Mouse (Mus musculus): ENCODE measurements around the gene Lgals12.

Lgals12 gene
- long read RNA-seq, experiment 1: 0 reads
- long read RNA-seq, experiment 2: 0 reads

DNA sequence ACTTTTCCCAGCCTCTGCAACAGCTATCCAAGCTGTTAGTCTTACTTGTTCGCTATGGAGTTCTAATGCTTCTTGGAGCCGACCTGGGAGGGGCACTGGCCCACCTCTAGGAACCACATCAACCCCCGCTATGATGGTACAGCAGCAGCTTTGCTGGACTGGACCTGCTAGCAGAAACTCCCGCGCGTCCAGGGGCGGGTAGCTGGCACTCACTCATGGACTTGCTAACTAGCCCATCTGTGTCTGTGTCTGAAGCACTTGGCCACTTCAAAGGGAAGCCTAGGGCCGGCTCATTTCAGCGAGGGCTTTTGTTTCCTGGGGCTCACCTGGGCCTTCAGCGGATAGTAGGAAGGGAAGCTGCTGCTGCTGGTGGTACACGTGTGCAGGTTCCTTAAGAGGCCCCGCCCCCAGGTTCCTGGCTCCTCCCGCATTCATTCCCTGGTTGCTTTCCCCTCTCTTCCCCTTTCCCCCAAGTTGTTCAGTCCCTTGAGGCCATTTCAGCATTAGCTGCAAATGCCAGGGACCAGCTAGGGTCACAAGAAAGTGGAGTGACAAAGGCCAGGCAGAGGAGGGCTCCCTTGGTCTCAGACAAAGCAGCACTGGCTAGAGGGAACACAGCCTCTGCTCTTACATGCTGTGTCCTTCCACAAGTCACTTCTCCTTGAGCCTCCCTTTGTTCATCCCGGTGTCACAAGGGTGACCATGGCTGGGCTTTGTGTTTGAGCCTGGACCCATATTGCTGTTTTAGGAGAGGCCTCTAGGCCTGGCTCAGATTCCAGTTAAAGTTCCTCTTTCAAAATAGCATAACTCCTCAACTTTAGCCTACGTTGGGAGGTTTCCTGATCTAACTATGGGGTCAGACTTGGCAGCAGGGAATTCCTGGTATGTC is at the start of gene Lgals12:
Lgals12 (minus strand) TSS at position 393 of the 889 bp plus-strand sequence.
- intact Hi-C loops (cut with DNase I): no loop called here

DNA sequence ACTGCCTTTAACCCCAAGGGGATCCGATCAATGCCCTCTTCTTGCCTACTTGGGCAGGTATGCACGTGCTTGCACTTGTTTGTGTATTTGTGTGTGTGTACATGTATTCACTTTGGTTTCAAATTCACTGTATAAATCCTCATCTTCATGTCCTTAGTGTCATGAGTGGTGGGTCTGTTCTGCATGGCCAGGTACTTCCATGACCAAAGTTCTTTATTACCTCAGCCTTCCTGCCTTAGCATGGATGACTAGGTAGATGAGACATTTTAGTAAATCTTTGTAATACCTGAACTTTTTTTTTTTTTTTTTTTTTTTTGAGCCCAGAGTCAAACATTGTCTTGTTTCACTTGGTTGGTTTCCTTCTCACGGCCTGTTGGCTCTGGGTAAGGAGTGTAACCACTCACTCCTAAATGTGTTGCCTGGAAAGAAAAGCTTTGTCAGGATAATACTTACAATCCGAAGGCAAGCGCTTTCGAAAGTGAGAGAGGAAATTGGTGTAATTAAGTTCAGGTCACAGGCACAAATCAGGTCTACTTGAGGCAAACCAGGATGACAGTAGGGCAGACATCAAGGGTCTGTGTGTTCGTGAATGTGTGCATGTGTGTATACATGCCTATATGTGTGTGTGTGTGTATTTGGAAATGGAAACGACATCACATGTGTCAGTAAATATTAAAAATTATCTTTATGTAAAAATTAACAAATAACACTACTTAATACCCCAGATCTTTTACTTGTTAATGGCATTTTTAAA is 42.1 kb upstream of the Lgals12 start:
- intact Hi-C loops (cut with DNase I): no loop called here

DNA sequence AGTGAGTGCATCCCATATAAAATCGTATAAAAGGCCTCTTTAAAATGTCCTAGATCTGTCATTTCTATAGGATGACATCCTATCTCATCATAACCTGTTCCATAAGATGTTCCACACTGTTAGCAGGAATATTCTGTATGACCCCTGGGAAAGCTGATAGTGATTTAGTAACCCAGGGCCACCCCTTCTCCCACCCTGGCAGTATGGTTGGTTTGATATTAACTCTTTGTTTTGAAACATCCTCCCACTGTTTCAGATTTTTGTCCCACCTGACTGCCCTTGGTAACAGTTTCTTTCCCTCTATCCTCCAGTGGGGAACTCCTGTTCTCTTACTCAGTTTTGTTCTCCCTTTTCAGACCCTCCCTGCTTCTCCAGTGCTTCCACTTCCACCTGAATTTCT is 26.8 kb upstream of the Lgals12 start:
- intact Hi-C loops (cut with DNase I): no loop called here

DNA sequence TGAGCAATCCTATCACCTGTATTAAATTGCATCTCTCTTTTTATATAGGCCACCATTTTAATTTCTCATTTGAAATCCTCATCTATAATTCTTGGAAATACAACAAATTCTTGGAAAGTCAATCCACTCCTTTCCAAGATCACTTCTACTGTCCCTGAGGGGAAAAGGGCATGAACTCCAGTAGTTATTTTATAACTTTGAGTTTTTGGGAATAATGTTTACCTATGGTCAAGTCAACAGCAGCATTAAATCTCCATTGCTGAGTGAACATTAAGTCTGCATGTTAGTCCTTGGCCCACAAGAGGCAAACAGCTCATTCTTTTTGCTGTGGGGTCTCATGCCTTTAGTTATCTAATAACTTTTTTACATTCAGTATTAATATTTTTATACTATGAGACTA is 26.0 kb upstream of the Lgals12 start:
- intact Hi-C loops (cut with DNase I): no loop called here

DNA sequence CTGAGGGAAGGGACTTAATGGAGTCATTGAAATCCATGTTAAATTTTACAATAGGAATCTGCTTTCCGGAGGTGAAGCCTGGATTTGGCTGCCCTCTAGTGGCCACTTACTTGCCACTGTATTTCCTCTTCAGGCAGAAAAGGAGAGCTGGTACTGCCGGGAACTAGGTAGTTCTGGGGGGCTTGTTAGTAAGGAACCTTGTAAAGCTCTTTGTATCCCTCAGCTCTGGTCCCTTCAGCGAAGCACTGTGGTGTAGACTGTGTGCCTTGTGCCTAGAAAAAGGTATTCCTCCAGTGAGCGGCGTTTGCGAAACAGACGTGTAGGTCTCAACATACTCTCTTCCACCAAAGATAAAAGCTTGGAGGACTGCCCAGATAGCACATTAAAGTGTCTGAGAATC is 10.7 kb upstream of the Lgals12 start:
- intact Hi-C loops (cut with DNase I): loop anchor here (5.0 kb wide), 1 partner anchor 90 kb away; no protein-coding TSS in a partner anchor

DNA sequence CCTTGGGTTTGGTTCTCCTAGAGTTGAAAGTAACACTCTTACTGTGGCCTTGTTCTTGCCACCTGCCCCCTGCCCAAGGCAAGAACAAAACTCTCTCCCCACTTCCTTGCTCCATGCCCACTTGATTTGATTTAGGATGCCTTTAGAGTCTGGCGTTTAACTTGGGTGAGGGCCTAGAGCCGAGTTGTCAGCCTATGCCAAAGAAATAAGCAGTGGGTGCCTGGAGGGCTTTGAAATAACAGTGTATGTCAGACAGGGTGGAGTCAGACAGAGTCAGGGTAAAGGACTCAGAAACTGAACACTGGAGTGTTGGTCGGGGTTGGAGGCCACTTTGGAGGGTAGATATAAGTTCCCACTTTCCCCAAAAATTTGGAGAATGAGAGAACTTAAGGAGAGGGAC is 10.1 kb upstream of the Lgals12 start:
- intact Hi-C loops (cut with DNase I): loop anchor here (5.0 kb wide), 1 partner anchor 90 kb away; no protein-coding TSS in a partner anchor

DNA sequence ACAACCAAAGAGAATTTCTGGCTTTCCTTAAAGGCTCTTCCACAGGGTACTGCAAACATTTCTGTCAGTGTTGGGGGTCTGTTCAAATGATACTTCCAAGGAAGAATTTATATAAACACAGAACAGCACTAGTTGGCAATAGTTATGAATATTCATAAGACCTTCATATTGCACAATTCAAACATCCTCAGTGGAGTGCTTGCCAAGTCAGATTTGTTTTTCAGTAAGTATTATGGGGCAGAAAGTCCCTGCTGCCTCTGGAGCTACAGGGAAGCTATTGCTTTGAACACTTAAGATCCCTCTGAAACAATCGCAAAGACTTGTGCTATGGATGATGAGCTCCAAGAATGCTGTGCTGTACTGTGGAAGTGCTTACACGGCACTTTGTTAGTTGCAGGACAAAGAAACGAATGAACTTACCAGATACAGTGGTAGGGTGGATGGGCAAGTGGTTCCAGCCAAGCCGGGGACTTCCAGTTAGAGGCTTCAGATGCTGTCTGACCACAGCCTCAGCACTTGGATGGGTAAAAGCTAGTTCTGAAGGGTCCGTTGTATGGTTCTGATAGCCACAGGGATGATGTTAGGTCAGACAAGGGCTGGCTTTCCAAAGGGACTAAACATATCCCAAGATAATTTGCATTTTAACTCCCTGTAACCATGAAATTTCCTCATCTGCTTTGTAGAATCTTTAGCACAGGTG is 9.4 kb upstream of the Lgals12 start:
- intact Hi-C loops (cut with DNase I): loop anchor here (5.0 kb wide), 1 partner anchor 89 kb away; no protein-coding TSS in a partner anchor

DNA sequence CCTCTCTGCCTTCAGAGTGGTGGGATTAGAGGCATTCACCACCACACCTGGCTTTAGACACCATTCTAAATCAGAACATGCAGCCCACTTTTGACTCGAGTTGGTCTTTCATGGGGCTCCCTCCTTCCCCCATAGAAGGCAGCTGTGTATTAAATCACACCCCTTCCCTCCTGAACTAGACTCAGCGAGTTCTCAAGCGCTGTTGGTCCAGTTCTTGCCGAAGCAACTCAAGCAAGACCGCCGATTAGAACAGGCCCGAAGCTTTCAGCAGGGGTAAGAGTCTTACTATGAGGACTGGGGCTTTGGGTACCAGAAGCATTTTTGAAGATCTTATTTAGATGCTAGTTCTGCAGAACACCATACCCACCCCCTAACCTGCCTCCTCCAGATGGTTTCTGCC is 6.2 kb upstream of the Lgals12 start:
- intact Hi-C loops (cut with DNase I): no loop called here

DNA sequence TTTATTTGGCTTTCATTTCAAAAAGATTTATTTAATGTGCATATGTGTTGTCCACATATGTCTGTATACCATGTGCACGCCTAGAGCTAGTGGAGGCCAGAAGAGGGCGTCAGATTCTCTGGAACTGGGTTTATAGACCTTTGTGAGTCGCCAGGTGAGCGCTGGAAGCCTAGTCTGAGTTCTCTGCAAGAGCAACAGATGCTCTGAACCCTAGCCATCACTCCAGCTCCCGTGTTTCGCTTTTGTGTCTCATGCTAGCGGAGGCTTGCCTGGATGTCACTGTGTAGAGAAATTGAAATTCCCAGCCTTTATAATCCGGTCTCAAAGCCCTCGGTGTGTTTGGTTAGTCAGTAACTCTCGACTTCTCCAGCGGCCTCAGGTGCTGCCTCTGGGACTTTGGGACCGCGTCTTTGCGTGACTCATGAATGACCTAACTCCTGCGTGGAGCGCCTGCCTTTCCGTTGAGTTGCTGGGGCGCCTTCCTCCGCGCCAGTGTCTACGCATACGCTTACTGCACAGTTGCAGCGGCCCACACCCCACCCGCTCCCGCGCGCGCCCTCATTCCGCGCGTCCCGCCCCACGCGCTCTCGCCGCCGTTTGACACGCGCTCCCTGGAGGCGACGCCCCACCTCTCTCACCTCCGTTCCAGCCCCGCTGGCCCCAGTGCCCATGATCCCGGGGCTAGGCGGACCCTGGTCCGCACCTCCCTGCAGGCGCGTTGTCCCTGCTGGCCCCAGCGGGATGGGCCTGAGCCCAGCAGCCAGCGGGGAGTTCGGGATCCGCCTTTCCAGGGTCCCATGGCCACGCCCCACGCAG is 5.2 kb upstream of the Lgals12 start, which contains the start of gene Hrasls5:
Hrasls5 (plus strand) TSS at position 600 of the 816 bp plus-strand sequence.
- intact Hi-C loops (cut with DNase I): no loop called here

DNA sequence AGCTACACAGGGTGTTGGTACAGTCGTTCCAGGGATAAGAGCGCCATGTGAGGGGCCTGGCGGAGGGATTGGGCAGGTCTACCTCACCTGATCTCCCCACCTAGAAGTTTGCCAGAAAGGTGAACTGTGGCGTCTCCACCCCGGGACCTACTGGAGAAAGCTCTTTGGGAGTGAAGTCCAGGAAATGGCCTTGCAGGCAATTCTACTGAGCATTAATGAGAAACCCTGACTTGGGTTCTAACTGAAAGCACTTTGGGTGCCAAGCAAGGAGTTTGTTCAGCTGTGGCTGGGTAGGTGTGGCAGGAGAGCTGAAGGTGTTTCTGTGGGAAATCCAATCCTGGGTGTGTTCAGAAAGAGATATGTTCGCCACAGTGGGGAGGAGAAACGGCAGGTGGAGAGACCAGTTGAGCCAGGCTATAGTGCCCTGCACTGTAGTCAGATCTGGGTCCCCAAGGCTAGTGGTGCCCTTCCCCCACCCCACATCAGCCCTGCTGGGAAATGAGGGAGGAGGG is 753 bp upstream of the Lgals12 start:
- intact Hi-C loops (cut with DNase I): no loop called here

DNA sequence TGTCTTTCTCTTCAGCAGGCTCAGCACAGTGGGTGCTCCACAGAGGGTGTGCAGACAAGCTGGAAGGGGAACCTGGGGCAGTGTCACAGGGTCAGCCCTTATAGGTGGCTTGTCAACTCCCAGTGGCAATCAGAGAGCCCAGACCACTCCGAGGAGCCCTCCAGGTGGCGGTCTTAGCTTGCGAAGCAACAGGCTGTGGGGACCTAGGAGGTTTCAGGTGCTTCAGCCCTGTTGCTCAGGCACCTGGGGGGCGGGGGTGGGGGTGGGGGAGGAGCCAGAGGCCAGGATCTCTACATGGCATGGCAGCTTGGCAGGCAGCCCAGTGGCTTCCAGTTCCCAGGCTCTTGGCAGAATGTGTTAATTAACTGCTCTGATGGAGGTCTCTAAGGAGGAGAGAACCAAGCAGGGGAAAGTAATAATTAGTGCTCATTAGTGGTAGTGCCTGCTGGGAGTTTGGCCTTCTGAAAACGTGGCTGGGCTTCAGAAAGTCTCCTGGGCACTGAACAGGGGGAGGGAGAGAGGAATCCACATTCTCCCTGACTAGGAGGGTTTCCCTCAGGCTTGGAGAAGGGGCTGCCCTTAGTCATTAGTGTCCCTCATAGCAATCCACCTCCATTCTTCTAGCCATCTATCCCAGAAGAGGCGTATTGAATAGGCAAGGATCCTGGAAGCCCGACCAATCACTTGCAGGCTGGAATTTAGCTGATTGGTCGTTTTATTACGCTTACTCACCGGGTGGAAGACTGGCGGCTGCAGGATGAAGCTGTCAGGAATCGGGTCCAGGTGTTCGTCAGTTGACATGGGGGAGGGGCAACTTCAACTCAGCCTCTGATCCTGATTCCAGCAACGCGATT is 836 bp downstream of the Lgals12 start:
- intact Hi-C loops (cut with DNase I): no loop called here

DNA sequence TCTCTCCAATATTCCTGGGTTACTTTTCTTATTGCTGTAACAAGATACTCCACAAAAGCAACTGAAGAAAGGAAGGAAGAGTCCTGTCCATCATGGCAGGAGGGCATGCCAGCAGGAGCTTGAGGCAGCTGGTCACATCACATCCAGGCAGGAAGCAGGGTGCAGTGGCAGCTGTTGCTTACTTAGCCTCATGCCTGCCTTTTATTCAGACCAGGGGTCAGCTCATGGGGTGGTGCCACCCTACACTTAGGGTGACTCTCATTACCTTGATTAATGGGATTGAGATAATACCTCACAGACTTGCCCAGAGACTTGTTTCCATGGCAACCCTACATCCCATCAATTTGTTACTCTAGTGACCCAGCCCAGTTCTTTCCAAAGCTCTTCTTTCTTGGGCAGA is 2.0 kb downstream of the Lgals12 start:
- intact Hi-C loops (cut with DNase I): no loop called here

DNA sequence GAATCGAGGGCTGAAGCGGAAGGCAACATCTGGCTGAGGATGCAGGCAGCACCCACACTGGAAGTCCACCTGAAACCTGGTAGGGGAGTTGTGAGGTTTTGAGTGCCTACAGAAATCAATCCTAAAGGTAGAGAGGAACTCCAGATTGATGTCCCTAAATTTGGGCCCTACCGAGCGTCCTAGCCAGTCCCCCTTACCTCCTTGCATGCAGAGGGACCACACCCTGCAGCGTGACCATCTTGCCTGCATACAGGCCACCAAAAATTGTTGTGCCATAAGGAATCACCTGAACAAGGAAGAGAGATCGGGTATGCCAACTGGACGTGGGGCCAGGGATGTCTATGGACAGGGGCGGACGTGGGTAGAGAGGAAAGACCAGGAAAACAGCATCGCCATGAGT is 2.9 kb downstream of the Lgals12 start:
- intact Hi-C loops (cut with DNase I): no loop called here

DNA sequence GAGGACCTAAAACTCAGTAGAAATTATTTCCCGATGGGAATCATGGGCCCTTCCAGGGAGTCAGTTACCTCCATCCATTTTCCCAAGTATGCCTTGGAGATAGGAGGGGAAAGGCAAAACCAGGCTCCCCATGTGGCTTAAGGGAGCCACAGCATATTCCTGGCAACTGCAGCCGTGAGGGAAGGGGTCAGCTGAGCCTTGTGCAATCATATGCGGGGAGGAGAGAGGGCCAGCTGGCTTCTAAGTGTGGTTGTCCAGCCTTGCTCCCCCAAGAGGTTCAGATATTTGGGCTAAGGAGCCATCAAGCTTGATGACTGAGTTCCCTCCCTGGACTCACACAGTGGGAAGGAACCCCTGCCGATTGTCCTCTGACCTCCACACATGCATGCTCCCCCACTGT is 5.4 kb downstream of the Lgals12 start:
- intact Hi-C loops (cut with DNase I): no loop called here

DNA sequence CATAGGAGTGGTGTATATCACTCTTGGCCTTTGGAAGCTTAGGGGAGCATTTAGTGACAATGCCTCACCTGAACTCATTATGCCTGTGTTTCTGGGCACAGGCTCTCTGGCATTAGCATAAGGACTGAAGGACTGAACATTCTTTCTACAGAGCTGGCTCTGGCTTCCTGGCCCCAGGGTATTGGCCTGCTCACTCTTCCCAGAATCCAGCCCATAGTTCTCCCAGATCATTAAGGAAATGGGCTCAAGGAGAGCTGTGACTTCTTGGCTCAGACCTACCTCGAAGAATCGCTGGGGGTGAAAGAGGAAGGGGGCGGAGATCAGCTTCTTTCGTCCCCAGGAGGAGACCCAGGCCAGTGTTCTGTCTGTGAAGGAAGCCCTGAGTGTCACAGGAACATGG is 8.5 kb downstream of the Lgals12 start:
- intact Hi-C loops (cut with DNase I): no loop called here

DNA sequence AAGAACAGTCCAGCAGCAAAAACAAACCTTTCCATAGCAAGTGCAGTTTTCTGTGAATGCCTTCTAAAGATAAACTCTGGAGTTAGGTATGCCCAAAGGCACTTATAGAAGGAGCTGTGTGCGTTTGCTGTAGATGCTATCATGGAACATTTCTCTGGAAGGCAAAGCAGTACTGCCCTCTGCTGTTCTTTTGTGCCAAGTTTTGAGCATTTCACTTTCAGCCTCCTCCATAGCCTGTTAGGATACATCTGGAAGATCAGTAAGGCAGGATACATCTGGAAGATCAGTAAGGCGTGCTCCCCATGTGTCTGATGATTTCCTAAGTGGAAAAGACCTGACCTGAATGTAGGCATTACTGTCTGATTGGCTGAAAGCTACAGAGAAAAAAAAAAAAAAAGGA is 11.5 kb downstream of the Lgals12 start:
- intact Hi-C loops (cut with DNase I): no loop called here

DNA sequence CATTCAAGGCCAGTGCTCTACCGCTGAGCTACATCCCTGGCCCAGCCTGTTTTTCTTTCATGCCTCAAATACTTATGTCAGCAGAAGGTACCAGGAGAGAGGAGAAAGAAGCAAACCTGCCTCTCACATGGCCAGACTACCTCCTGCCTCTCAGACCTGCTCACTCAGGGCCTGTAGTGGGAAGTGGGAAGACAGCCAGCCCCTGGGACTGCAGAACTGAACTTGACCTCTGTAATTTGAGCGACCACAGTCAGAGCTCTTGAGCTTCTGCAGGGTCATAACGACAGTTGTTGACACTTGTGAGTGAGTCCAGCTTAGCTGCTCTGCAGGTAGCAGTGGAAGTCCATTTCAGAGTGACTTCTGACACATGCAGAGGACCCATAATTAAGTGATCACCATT is 15.0 kb downstream of the Lgals12 start:
- intact Hi-C loops (cut with DNase I): loop anchor here (5.0 kb wide), 1 partner anchor 35 kb away; the partner anchor contains the start of gene Pla2g16

DNA sequence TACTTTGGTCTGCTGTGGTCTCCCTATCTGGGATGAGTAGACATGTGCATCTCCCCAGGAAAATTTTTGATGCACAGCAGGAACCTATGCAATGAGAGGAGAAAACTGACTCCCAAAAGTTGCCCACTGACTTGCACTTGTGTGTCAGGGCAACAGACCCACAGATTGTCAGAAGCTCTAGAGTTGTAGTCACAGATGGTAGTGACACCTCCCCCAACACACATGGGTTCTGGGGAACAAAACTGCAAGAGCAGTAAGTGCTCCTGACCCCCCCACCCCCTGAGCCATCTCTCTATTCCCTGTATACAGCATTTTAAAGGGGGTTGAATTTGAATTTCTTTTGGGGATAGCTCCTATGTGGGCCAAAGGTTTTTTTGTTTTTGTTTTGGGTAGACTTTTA is 16.2 kb downstream of the Lgals12 start:
- intact Hi-C loops (cut with DNase I): loop anchor here (5.0 kb wide), 1 partner anchor 33 kb away; the partner anchor contains the start of gene Pla2g16

DNA sequence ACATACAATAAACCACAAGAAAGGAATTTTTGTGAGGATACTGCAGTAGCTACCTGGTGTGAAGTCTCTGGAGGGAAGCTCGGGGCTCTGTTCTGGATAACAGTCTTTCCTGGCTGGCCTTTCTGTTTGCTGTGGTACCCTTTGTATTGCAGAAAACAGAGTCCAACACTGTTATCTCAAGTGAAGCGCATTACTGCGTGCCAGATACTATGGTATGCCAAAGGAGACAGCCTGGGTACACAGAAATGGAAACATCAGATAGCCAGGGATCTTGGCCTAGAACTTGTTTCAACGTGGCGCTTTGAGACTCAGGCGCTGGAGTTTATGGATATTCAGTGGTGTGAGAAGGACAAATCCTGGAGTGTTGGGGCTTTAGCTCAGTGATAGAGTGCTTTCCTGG is 21.2 kb downstream of the Lgals12 start:
- intact Hi-C loops (cut with DNase I): no loop called here
